Mouse (Mus musculus) lung, adult 2 months (tissue): ENCODE results near the gene Ucp3. TPM values are rescaled to one million over a fixed set of nuclear protein-coding genes. Genes with fewer than 3 reads are reported as not detected.

ENCODE experiments used
- DNase-seq: peaks from one replicate; pipeline ENCODE4 v3.0.0; 2022
- H3K4me1 ChIP-seq: fragments of 200-500 bp; 2 replicates; pipeline ENCODE4 v1.6.1; 2011; ENCODE audit warnings: low read length; ENCODE audit not compliant: control insufficient read depth, insufficient read depth
- H3K4me3 ChIP-seq: fragments of 200-500 bp; replicated peaks from 2 replicates; pipeline ENCODE3; 2011; ENCODE audit warnings: low read depth, mild to moderate bottlenecking, control low read depth, low read length; ENCODE audit errors: extremely low read depth
- CTCF ChIP-seq: fragments of 200-500 bp; IDR thresholded peaks from 2 replicates; pipeline ENCODE4 v1.5.1; 2011; ENCODE audit warnings: mild to moderate bottlenecking, low read length, control low read depth; ENCODE audit not compliant: insufficient read depth
- POLR2A ChIP-seq: fragments of 200-500 bp; IDR thresholded peaks from 2 replicates; pipeline ENCODE4 v1.6.1; 2011; ENCODE audit warnings: low read depth, mild to moderate bottlenecking, control low read depth, low read length, borderline replicate concordance; ENCODE audit errors: extremely low read depth
- WGBS: fragments of 180-500 bp; shearing (Covaris S2); methylation state at CpG from one replicate; pipeline ENCODE4 v1.1.7; 2018; 5-methylcytosine and 5-hydroxymethylcytosine counted together
- polyA plus RNA-seq: library from polyadenylated mRNA; depleted of rRNA; stranded (reverse); fragments of >200 nt; gene quantifications from 2 replicates; pipeline ENCODE4 v1.2.3, GENCODE M21; 2012; rRNA removed

Ucp3 gene
- polyA plus RNA-seq, 1 experiment = 7.8 TPM

DNA sequence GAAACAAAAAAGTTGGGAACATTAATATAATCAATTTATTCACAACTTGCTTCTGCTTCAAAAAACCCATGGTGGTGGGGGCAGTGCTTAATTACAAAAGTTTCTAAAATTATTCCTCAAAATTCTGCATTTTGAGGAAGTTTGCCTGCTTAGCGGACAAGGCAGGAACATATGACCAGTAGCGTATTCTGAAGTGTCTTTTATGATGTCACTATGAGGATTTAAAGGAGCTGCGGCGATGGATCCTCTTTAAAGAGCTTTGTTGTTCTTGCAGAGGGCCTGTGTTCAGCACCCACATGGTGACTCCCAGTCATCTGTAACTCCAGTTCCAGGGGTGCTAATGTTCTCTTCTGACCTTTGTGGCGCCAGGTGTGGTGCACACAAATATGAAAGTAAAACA, 58.0 kb downstream of the Ucp3 start:
- no peak for TF ChIP-seq CTCF
- DNase-seq = no peak
- Histone ChIP-seq H3K4me1 (no peaks in the 10 kb centered on the region; the same call in 1 of the 2 replicates), H3K4me3 (no peak overlapping the region)
- 86% methylated on average over 5 of the region's 5 CpGs for WGBS

- peak; percentile 36 for DNase-seq
- Histone ChIP-seq H3K4me1 (peaks cover 3% of the 10 kb centered on the region), H3K4me3 (no peak overlapping the region)
- TF ChIP-seq POLR2A (no peak), CTCF (no peak)
- WGBS = 31% methylated on average over 2 of the region's 2 CpGs
Observed at GRCm38 (mm10) chr7:100533503-100533902, 60.7 kb downstream of the Ucp3 start.

DNA sequence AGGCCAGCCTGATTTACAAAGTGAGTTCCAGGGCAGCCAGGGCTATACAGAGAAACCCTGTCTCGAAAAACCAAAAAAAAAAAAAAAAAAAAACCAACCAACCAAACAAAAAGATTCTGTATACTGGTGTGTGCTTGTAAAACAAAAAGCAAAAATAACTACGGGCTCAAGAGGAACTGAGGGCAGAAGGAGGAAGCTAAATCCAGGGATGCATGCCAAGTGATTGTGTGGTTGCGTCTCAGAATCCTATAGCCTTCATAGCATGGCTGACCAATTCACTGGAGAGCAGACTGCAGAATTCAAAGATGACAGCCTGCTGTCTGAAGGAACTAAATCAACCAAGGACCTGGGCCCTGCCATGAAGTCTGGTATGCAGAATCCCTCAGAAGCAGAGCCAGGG, 61.4 kb downstream of the Ucp3 start:
- TF ChIP-seq POLR2A (no peak), CTCF (no peak)
- no peak for DNase-seq
- H3K4me1 ChIP-seq = peaks cover 3% of the 10 kb centered on the region
- WGBS = 35% methylated on average over 3 of the region's 3 CpGs
- H3K4me3 ChIP-seq = no peak overlapping the region

- TF ChIP-seq CTCF (no peak), POLR2A (no peak)
- no peak overlapping the region for H3K4me3 ChIP-seq
Observed at GRCm38 (mm10) chr7:100535831-100536230, 63.0 kb downstream of the Ucp3 start.

More at GRCm38 (mm10) chr7:100535831-100536230, 63.0 kb downstream of the Ucp3 start:
- peaks cover 3% of the 10 kb centered on the region for H3K4me1 ChIP-seq
- WGBS = 79% methylated on average over 2 of the region's 2 CpGs
- no peak for DNase-seq

Other genes starting within 250 kb of the Ucp3 start
- gene Pgm2l1, start 245.6 kb upstream of the Ucp3 start, polyA plus RNA-seq = 4.6 and 5.0 TPM in 2 replicates
- 0.77 and 1.2 TPM in 2 replicates for gene P4ha3, start 187.5 kb upstream of the Ucp3 start, polyA plus RNA-seq
- 14.7 and 16.6 TPM in 2 replicates for gene C2cd3, start 100.8 kb upstream of the Ucp3 start, polyA plus RNA-seq
- 77.0 and 93.3 TPM in 2 replicates for gene Ppme1, start 100.7 kb upstream of the Ucp3 start, polyA plus RNA-seq
- gene Ucp2, start 20.3 kb downstream of the Ucp3 start, polyA plus RNA-seq = 467 and 695 TPM in 2 replicates
- 8.3 and 15.2 TPM in 2 replicates for gene Dnajb13, start 42.0 kb downstream of the Ucp3 start, polyA plus RNA-seq
- 8.5 and 9.0 TPM in 2 replicates for gene Coa4, start 64.1 kb downstream of the Ucp3 start, polyA plus RNA-seq
- gene Rab6a, start 134.4 kb downstream of the Ucp3 start, polyA plus RNA-seq = 30.3 and 42.9 TPM in 2 replicates
- gene Mrpl48, start 135.3 kb downstream of the Ucp3 start, polyA plus RNA-seq = 5.9 and 10.4 TPM in 2 replicates
- 181 and 197 TPM in 2 replicates for gene Plekhb1, start 189.4 kb downstream of the Ucp3 start, polyA plus RNA-seq
- 84.8 and 96.6 TPM in 2 replicates for gene Fam168a, start 233.6 kb downstream of the Ucp3 start, polyA plus RNA-seq